ENCODE assay signal across 8 mouse cellular contexts in genomic region chr17:47630678-47631065, GRCm38 (mm10). TPM values are rescaled to one million over a fixed set of nuclear protein-coding genes. Genes with fewer than 3 reads are reported as not detected.
A peak's percentile ranks its signal among the peaks of the same experiment; 100 is the strongest.
DNase-seq lines count a peak whose midpoint lies in the region; ATAC-seq and TF ChIP-seq lines count a peak whose summit lies in the region.

Gene Usp49 (plus strand): TSS chr17:47630690.

- peak within 1 kb of the TSS; percentile 80 for H3K4me3 ChIP-seq in heart, embryonic 11.5 days (ENCODE audit: low read depth, low read length)
- H3K4me3 ChIP-seq in spleen, adult 2 months (ENCODE audit: extremely low read depth, insufficient read depth, insufficient read length): peak within 1 kb of the TSS; percentile 86
- H3K4me3 ChIP-seq in limb, embryonic 10.5 days: peak within 1 kb of the TSS; percentile 70
- H3K4me3 ChIP-seq in small intestine, adult 2 months (ENCODE audit: low read depth, low read length): peak within 1 kb of the TSS; percentile 84

- WGBS in heart, embryonic 11.5 days (ENCODE audit: insufficient replicate concordance): 2% methylated on average over 3 of the region's 3 CpGs
- WGBS in spleen, adult 2 months: 5% methylated on average over 3 of the region's 3 CpGs
- 2% methylated on average over 3 of the region's 3 CpGs for WGBS in limb, embryonic 10.5 days
- 3% methylated on average over 3 of the region's 3 CpGs for WGBS in small intestine, adult 2 months

- H3K27me3 ChIP-seq in heart, embryonic 11.5 days (ENCODE audit: control insufficient read depth, insufficient read depth, low read length): no peaks in the 10 kb centered on the region
- H3K27me3 ChIP-seq in spleen, adult 2 months (ENCODE audit: control insufficient read depth, insufficient read depth, low read length): no peaks in the 10 kb centered on the region
- H3K27me3 ChIP-seq in limb, embryonic 10.5 days (ENCODE audit: low read depth, poor library complexity, severe bottlenecking): no peaks in the 10 kb centered on the region
- no peaks in the 10 kb centered on the region for H3K27me3 ChIP-seq in small intestine, adult 2 months (ENCODE audit: control insufficient read depth, insufficient read depth, low read length)

- peak within 1 kb of the TSS; percentile 86 for H3K9ac ChIP-seq in heart, embryonic 11.5 days (ENCODE audit: low read depth, low read length)

- TF ChIP-seq CTCF in spleen, adult 2 months (IDR thresholded peaks at IDR 0.05; ENCODE audit: extremely low read depth, insufficient read depth, insufficient read length, insufficient replicate concordance): no peak
- no peak for TF ChIP-seq CTCF in small intestine, adult 2 months (IDR thresholded peaks at IDR 0.05; ENCODE audit: extremely low read depth, insufficient read length, insufficient replicate concordance, low read depth, low read length)

- H3K27ac ChIP-seq in heart, embryonic 11.5 days (ENCODE audit: low read depth, low read length): peak within 1 kb of the TSS; percentile 92
- peak within 1 kb of the TSS; percentile 13; the same call in 1 of the 2 replicates for H3K27ac ChIP-seq in spleen, adult 2 months (ENCODE audit: insufficient read depth, low read length)
- H3K27ac ChIP-seq in limb, embryonic 10.5 days: peak within 1 kb of the TSS; percentile 93
- H3K27ac ChIP-seq in small intestine, adult 2 months (ENCODE audit: insufficient read depth, low read depth, low read length): peak within 1 kb of the TSS; percentile 57

- no peak for TF ChIP-seq POLR2A in spleen, adult 2 months (IDR thresholded peaks at IDR 0.05; ENCODE audit: low read depth, low read length)
- no peak for TF ChIP-seq POLR2A in small intestine, adult 2 months (IDR thresholded peaks at IDR 0.05; ENCODE audit: low read depth, low read length)

- peak within 1 kb of the TSS; percentile 93 for H3K4me2 ChIP-seq in heart, embryonic 11.5 days

- peaks cover 15% of the 10 kb centered on the region for H3K4me1 ChIP-seq in heart, embryonic 11.5 days (ENCODE audit: control insufficient read depth, insufficient read depth, low read length)
- no peaks in the 10 kb centered on the region; the same call in 1 of the 2 replicates for H3K4me1 ChIP-seq in spleen, adult 2 months (ENCODE audit: control insufficient read depth, insufficient read depth, insufficient read length)
- H3K4me1 ChIP-seq in limb, embryonic 10.5 days: peaks cover 30% of the 10 kb centered on the region
- peaks cover 17% of the 10 kb centered on the region; the same call in 1 of the 2 replicates for H3K4me1 ChIP-seq in small intestine, adult 2 months (ENCODE audit: control insufficient read depth, insufficient read depth, insufficient read length, low read length)

- H3K36me3 ChIP-seq in heart, embryonic 11.5 days (ENCODE audit: control insufficient read depth, insufficient read depth, low read length): no peaks in the 10 kb centered on the region
- H3K36me3 ChIP-seq in spleen, adult 2 months (ENCODE audit: control insufficient read depth, insufficient read depth, low read length): no peaks in the 10 kb centered on the region; the same call in 1 of the 2 replicates
- peaks cover 20% of the 10 kb centered on the region for H3K36me3 ChIP-seq in limb, embryonic 10.5 days
- H3K36me3 ChIP-seq in small intestine, adult 2 months (ENCODE audit: control insufficient read depth, insufficient read depth, low read length): peaks cover 2% of the 10 kb centered on the region; the same call in 1 of the 2 replicates

- DNase-seq in heart, postnatal 4 days: no peak
- no peak for DNase-seq in spleen, adult 2 months (ENCODE audit: low read depth in 1 of 2, low spot score in 2 of 2)
- no peak for DNase-seq in spleen, postnatal 14 days (ENCODE audit: low spot score in 2 of 2)
- no peak for DNase-seq in limb, embryonic 10.5 days (ENCODE audit: low spot score)
- no peak for DNase-seq in embryo, embryonic 11 days
- no peak for DNase-seq in adrenal gland, postnatal 14 days

- no peaks in the 10 kb centered on the region for H3K9me3 ChIP-seq in heart, embryonic 11.5 days (replicated peaks; ENCODE audit: control insufficient read depth, low read length)
- no peaks in the 10 kb centered on the region for H3K9me3 ChIP-seq in limb, embryonic 10.5 days (replicated peaks)

- ATAC-seq in heart, embryonic 11.5 days (replicated peaks; ENCODE audit: insufficient number of reproducible peaks, low FRiP score, low TSS enrichment): no peak

RNA-seq across cellular contexts. Expression of gene Usp49, which starts in this region (rescaled TPM):
- 2.7 and 3.7 TPM in 2 replicates for polyA plus RNA-seq in heart, embryonic 11.5 days (2014; fragmentation: Nextera tagmentation; extraction: Ambion mirVana)
- 1 to 10 TPM; 7.3 to 9.7 TPM for total RNA-seq in heart, postnatal 4 days (2021)
- polyA plus RNA-seq in spleen, adult 2 months (2012; rRNA removed): 4.5 and 4.6 TPM in 2 replicates
- 5.5 and 6.8 TPM in 2 replicates for polyA plus RNA-seq in limb, embryonic 10.5 days (2016; fragmentation: Nextera tagmentation; extraction: Ambion mirVana)
- 2.3 and 4.6 TPM in 2 replicates for polyA plus RNA-seq in small intestine, adult 2 months (2012; rRNA removed)
- 6.8 and 7.8 TPM in 2 replicates for total RNA-seq in adrenal gland, postnatal 14 days (2021)

Comparison
In these comparisons a context has a peak if more than half of its experiments do, and no peak if none do; other contexts are left out.
1. H3K27ac ChIP-seq: peak in every context shown above with its lines; median percentile 93 in limb, embryonic 10.5 days; 92 in heart, embryonic 11.5 days; 57 in small intestine, adult 2 months; 13 in spleen, adult 2 months.